Mouse (Mus musculus) 3T3-L1 (cell line): ENCODE data around the gene Ip6k1.
A peak's percentile ranks its signal among the peaks of the same experiment; 100 is the strongest.

Experiments
- DNase-seq: peaks from one replicate; pipeline ENCODE4 v3.0.0-alpha.2; 2015; ENCODE audit warnings: low read depth, low spot score

Ip6k1 gene

DNA sequence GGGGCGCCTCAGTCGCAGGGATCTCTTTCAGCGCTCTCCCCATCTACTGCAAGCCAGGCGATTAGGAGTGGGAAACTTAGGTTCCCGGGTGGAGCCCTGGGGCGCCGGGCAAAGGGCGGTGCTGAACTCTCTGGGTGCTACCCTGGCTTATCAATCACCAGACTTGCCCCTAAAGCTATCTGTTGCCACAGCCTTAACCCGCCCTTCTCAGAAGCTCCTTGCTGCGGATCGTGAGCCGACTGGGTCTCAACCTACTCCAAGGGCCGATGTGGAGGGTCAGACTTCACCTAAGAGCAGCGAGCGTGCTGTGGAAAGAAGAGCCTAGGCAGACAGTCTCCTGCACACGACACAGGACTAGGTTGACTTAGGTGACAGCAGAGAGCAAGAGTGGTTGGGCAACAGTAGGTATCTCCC, 92.7 kb downstream of the Ip6k1 start:
- peak; percentile 52 for DNase-seq

DNA sequence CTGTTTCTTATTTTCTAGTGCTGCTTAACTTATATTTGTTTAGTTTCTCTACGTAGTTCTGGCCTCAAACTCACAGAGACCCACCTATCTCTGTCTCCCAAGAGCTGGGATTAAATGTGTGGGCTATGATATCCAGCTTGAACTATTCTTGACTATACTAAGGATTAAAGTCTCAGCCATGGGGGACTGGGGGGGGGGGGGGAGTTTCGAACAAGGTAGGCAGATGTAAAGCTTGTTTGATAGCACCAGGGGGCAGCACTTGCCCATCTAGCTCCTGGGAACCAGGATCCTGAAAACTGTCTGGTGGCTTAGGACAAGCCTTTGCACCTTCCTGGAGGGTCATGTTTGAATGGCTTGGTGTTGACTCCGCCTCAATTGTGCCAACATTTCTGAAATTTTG, 93.2 kb downstream of the Ip6k1 start:
- DNase-seq = peak; percentile 83

DNA sequence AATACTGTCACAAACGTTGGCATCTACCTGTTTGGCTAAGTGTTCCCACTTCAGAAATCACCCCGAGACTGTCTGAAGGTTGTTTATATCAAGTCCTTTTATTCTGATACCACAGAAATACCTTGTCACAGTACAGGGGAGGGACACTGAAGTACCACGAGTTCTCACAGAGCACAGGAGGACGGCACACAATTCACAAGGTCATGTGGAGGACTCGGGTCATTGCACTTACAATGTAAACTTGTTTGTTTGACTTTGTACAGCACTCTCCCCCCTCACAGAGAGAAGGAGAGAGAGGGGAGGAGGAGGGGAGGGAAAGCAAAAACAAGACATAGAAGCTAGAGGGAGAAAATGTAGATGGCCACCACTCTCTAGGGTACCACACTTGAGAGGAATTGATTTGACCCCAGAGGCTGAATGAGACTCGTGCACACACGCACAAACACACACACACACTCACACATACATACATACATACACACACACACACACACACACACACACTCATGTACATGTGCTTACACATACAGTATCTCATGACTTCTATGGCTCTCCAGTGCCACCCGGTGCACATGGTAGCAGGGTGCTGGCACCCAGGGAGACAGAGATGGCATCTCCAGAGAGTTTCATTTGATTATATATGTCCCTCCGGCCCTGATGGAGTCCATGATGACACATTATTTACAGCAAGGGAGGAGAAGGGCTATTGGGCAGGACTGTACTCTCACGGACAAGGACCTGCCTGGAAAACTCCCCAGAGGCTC, 93.8 kb downstream of the Ip6k1 start:
- peak; percentile 12 for DNase-seq
